Mouse (Mus musculus): ENCODE results near the gene Mettl6. TPM values are rescaled to one million over a fixed set of nuclear protein-coding genes. Genes with fewer than 3 reads are reported as not detected.

Mettl6 gene
- total RNA-seq, 1 experiment: 37.0 TPM

- Histone ChIP-seq H3K4me3 (ENCODE audit: insufficient read depth in 1 of 2, low read depth in 1 of 2, low read length in 2 of 2, poor library complexity in 1 of 2, severe bottlenecking in 1 of 2) (no peak overlapping the region), H3K4me1 (ENCODE audit: control insufficient read depth in 2 of 2, insufficient read depth in 2 of 2, low read length in 2 of 2, poor library complexity in 1 of 2) (no peaks in the 10 kb centered on the region), H3K9ac (ENCODE audit: insufficient read depth, low read depth, low read length, poor library complexity, severe bottlenecking) (no peak overlapping the region), H3K9me3 (ENCODE audit: control insufficient read depth, insufficient read depth, low read depth, low read length) (no peaks in the 10 kb centered on the region), H3K27ac (ENCODE audit: insufficient read depth, low read depth, low read length, poor library complexity, severe bottlenecking) (no peak overlapping the region), H3K36me3 (ENCODE audit: control insufficient read depth, insufficient read depth, low read length, poor library complexity, severe bottlenecking) (no peaks in the 10 kb centered on the region)
- DNase-seq (ENCODE audit: low read depth, low spot score): no peak
- in situ Hi-C loops (cut with MboI; ENCODE audit: low sequenced_read_pairs in 2 of 2, unreplicated experiment in 2 of 2): no loop called here
- TF ChIP-seq MAFK (IDR thresholded peaks at IDR 0.05; ENCODE audit: insufficient read depth, low read depth, low read length) (no peak), ZC3H11A (IDR thresholded peaks at IDR 0.05; ENCODE audit: borderline replicate concordance, low read depth, low read length) (no peak), CHD2 (IDR thresholded peaks at IDR 0.05; ENCODE audit: low read depth, low read length) (no peak), HCFC1 (IDR thresholded peaks at IDR 0.05; ENCODE audit: borderline replicate concordance, insufficient read depth, low read length) (no peak), ZNF384 (IDR thresholded peaks at IDR 0.05; ENCODE audit: low read depth, low read length) (no peak)
Measured at GRCm38 (mm10) chr14:31448994-31449393, 45.8 kb downstream of the Mettl6 start.

- no peak for DNase-seq (ENCODE audit: low read depth, low spot score)
- H3K4me1 ChIP-seq (ENCODE audit: control insufficient read depth in 2 of 2, insufficient read depth in 2 of 2, low read length in 2 of 2, poor library complexity in 1 of 2): no peaks in the 10 kb centered on the region
- H3K27ac ChIP-seq (ENCODE audit: insufficient read depth, low read depth, low read length, poor library complexity, severe bottlenecking): no peak overlapping the region
- in situ Hi-C loops (cut with MboI; ENCODE audit: low sequenced_read_pairs in 2 of 2, unreplicated experiment in 2 of 2): no loop called here
- H3K4me3 ChIP-seq (ENCODE audit: insufficient read depth in 1 of 2, low read depth in 1 of 2, low read length in 2 of 2, poor library complexity in 1 of 2, severe bottlenecking in 1 of 2): no peak overlapping the region
- TF ChIP-seq HCFC1 (IDR thresholded peaks at IDR 0.05; ENCODE audit: borderline replicate concordance, insufficient read depth, low read length) (no peak), MAFK (IDR thresholded peaks at IDR 0.05; ENCODE audit: insufficient read depth, low read depth, low read length) (no peak), ZNF384 (IDR thresholded peaks at IDR 0.05; ENCODE audit: low read depth, low read length) (no peak), CHD2 (IDR thresholded peaks at IDR 0.05; ENCODE audit: low read depth, low read length) (no peak), ZC3H11A (IDR thresholded peaks at IDR 0.05; ENCODE audit: borderline replicate concordance, low read depth, low read length) (no peak)
- H3K9me3 ChIP-seq (ENCODE audit: control insufficient read depth, insufficient read depth, low read depth, low read length): no peaks in the 10 kb centered on the region
- H3K9ac ChIP-seq (ENCODE audit: insufficient read depth, low read depth, low read length, poor library complexity, severe bottlenecking): no peak overlapping the region
- H3K36me3 ChIP-seq (ENCODE audit: control insufficient read depth, insufficient read depth, low read length, poor library complexity, severe bottlenecking): no peaks in the 10 kb centered on the region
Measured at GRCm38 (mm10) chr14:31443616-31444015, 51.2 kb downstream of the Mettl6 start.

GRCm38 (mm10) chr14:31440725-31441124 is 54.1 kb downstream of the Mettl6 start:
- Histone ChIP-seq H3K27ac (ENCODE audit: insufficient read depth, low read depth, low read length, poor library complexity, severe bottlenecking) (no peak overlapping the region), H3K4me3 (ENCODE audit: insufficient read depth in 1 of 2, low read depth in 1 of 2, low read length in 2 of 2, poor library complexity in 1 of 2, severe bottlenecking in 1 of 2) (no peak overlapping the region), H3K9me3 (ENCODE audit: control insufficient read depth, insufficient read depth, low read depth, low read length) (no peaks in the 10 kb centered on the region), H3K4me1 (ENCODE audit: control insufficient read depth in 2 of 2, insufficient read depth in 2 of 2, low read length in 2 of 2, poor library complexity in 1 of 2) (0 out of 4 replicates have a peak, but pooled peaks cover 0 to 2% of the 10 kb centered on the region in 2 experiments), H3K36me3 (ENCODE audit: control insufficient read depth, insufficient read depth, low read length, poor library complexity, severe bottlenecking) (no peaks in the 10 kb centered on the region), H3K9ac (ENCODE audit: insufficient read depth, low read depth, low read length, poor library complexity, severe bottlenecking) (no peak overlapping the region)
- no peak for DNase-seq (ENCODE audit: low read depth, low spot score)
- in situ Hi-C loops (cut with MboI; ENCODE audit: low sequenced_read_pairs in 2 of 2, unreplicated experiment in 2 of 2): no loop called here
- TF ChIP-seq ZNF384 (IDR thresholded peaks at IDR 0.05; ENCODE audit: low read depth, low read length): no peak
- no peak for TF ChIP-seq CHD2 (IDR thresholded peaks at IDR 0.05; ENCODE audit: low read depth, low read length)
- TF ChIP-seq HCFC1 (IDR thresholded peaks at IDR 0.05; ENCODE audit: borderline replicate concordance, insufficient read depth, low read length): no peak
- no peak for TF ChIP-seq MAFK (IDR thresholded peaks at IDR 0.05; ENCODE audit: insufficient read depth, low read depth, low read length)

- no peaks in the 10 kb centered on the region for H3K36me3 ChIP-seq (ENCODE audit: control insufficient read depth, insufficient read depth, low read length, poor library complexity, severe bottlenecking)
- 0 out of 4 replicates have a peak, but pooled peaks cover 0 to 2% of the 10 kb centered on the region in 2 experiments for H3K4me1 ChIP-seq (ENCODE audit: control insufficient read depth in 2 of 2, insufficient read depth in 2 of 2, low read length in 2 of 2, poor library complexity in 1 of 2)
- no peaks in the 10 kb centered on the region for H3K9me3 ChIP-seq (ENCODE audit: control insufficient read depth, insufficient read depth, low read depth, low read length)
- no peak overlapping the region for H3K27ac ChIP-seq (ENCODE audit: insufficient read depth, low read depth, low read length, poor library complexity, severe bottlenecking)
- DNase-seq (ENCODE audit: low read depth, low spot score): peak; percentile 22
- in situ Hi-C loops (cut with MboI; ENCODE audit: low sequenced_read_pairs in 2 of 2, unreplicated experiment in 2 of 2): no loop called here
- TF ChIP-seq CHD2 (IDR thresholded peaks at IDR 0.05; ENCODE audit: low read depth, low read length) (no peak), MAFK (IDR thresholded peaks at IDR 0.05; ENCODE audit: insufficient read depth, low read depth, low read length) (no peak), ZC3H11A (IDR thresholded peaks at IDR 0.05; ENCODE audit: borderline replicate concordance, low read depth, low read length) (no peak), HCFC1 (IDR thresholded peaks at IDR 0.05; ENCODE audit: borderline replicate concordance, insufficient read depth, low read length) (no peak)
- no peak overlapping the region for H3K4me3 ChIP-seq (ENCODE audit: insufficient read depth in 1 of 2, low read depth in 1 of 2, low read length in 2 of 2, poor library complexity in 1 of 2, severe bottlenecking in 1 of 2)
- H3K9ac ChIP-seq (ENCODE audit: insufficient read depth, low read depth, low read length, poor library complexity, severe bottlenecking): no peak overlapping the region
Measured at GRCm38 (mm10) chr14:31440230-31440629, 54.6 kb downstream of the Mettl6 start.

- Histone ChIP-seq H3K9me3 (ENCODE audit: control insufficient read depth, insufficient read depth, low read depth, low read length) (no peaks in the 10 kb centered on the region), H3K4me3 (ENCODE audit: insufficient read depth in 1 of 2, low read depth in 1 of 2, low read length in 2 of 2, poor library complexity in 1 of 2, severe bottlenecking in 1 of 2) (no peak overlapping the region), H3K9ac (ENCODE audit: insufficient read depth, low read depth, low read length, poor library complexity, severe bottlenecking) (no peak overlapping the region), H3K4me1 (ENCODE audit: control insufficient read depth in 2 of 2, insufficient read depth in 2 of 2, low read length in 2 of 2, poor library complexity in 1 of 2) (0 out of 4 replicates have a peak, but pooled peaks cover 0 to 2% of the 10 kb centered on the region in 2 experiments), H3K36me3 (ENCODE audit: control insufficient read depth, insufficient read depth, low read length, poor library complexity, severe bottlenecking) (no peaks in the 10 kb centered on the region), H3K27ac (ENCODE audit: insufficient read depth, low read depth, low read length, poor library complexity, severe bottlenecking) (no peak overlapping the region)
- TF ChIP-seq ZNF384 (IDR thresholded peaks at IDR 0.05; ENCODE audit: low read depth, low read length) (no peak), CHD2 (IDR thresholded peaks at IDR 0.05; ENCODE audit: low read depth, low read length) (no peak), MAFK (IDR thresholded peaks at IDR 0.05; ENCODE audit: insufficient read depth, low read depth, low read length) (no peak), ZC3H11A (IDR thresholded peaks at IDR 0.05; ENCODE audit: borderline replicate concordance, low read depth, low read length) (no peak), HCFC1 (IDR thresholded peaks at IDR 0.05; ENCODE audit: borderline replicate concordance, insufficient read depth, low read length) (no peak)
- no peak for DNase-seq (ENCODE audit: low read depth, low spot score)
- in situ Hi-C loops (cut with MboI; ENCODE audit: low sequenced_read_pairs in 2 of 2, unreplicated experiment in 2 of 2): no loop called here
Measured at GRCm38 (mm10) chr14:31439279-31439678, 55.6 kb downstream of the Mettl6 start.
